Mouse (Mus musculus) ES-Bruce4 (cell line): Measurements from ENCODE around the gene Polr3gl.

ENCODE experiments used
- CTCF ChIP-seq: IDR thresholded peaks from one replicate; pipeline ENCODE4 v1.8.1; 2011; ENCODE audit warnings: low read depth, low read length
- POLR2A ChIP-seq: IDR thresholded peaks from one replicate; pipeline ENCODE4 v1.8.1; 2011; ENCODE audit warnings: low read length; ENCODE audit not compliant: insufficient read depth

DNA sequence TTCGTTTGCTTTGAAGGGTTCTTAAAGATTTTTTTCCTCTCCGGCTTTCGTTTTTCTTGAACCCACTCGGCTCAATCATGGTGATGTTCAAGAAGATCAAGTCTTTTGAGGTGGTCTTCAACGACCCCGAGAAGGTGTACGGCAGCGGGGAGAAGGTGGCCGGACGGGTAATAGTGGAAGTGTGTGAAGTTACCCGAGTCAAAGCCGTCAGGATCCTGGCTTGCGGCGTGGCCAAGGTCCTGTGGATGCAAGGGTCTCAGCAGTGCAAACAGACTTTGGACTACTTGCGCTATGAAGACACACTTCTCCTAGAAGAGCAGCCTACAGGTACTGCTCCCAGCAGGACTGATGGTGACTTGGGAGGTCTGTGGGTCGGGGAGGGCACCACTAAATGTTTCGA lies 35.8 kb downstream of the Polr3gl start:
- TF ChIP-seq CTCF (no peak), POLR2A (peak; percentile 87)
